17 mouse cellular contexts compared by ENCODE assay signal in genomic region chr7:117930392-117930791, GRCm38 (mm10).
"Had no signal": no experiment of that assay in that cellular context is flagged by ENCODE, and none has a peak within 500 bp of the region (broad histone marks: within the 10 kb centered on the region; RNA-seq: fewer than 3 reads in every experiment).

No protein-coding gene starts in this region.

- H3K4me1 ChIP-seq: liver, embryonic 13.5 days; lung, embryonic 15.5 days; midbrain, embryonic 10.5 days; midbrain, embryonic 15.5 days; stomach, embryonic 15.5 days had no signal

- H3K4me3 ChIP-seq: layer of hippocampus, adult 2 months; limb, embryonic 12.5 days; liver, embryonic 13.5 days; lung, embryonic 15.5 days; midbrain, embryonic 10.5 days; midbrain, embryonic 15.5 days; neural tube, embryonic 12.5 days; stomach, embryonic 15.5 days had no signal

- ATAC-seq: liver, postnatal 0 days; midbrain, embryonic 15.5 days had no signal

- H3K36me3 ChIP-seq: limb, embryonic 12.5 days; liver, embryonic 13.5 days; lung, embryonic 15.5 days; midbrain, embryonic 10.5 days; midbrain, embryonic 15.5 days; neural tube, embryonic 12.5 days; stomach, embryonic 15.5 days had no signal

- H3K27me3 ChIP-seq: limb, embryonic 12.5 days; liver, embryonic 13.5 days; lung, embryonic 15.5 days; midbrain, embryonic 15.5 days; neural tube, embryonic 12.5 days; stomach, embryonic 15.5 days had no signal

- H3K4me2 ChIP-seq: limb, embryonic 12.5 days; liver, embryonic 13.5 days; lung, embryonic 15.5 days; midbrain, embryonic 15.5 days; neural tube, embryonic 12.5 days; stomach, embryonic 15.5 days had no signal

- H3K9ac ChIP-seq: limb, embryonic 12.5 days; liver, embryonic 13.5 days; liver, postnatal 0 days; lung, embryonic 15.5 days; midbrain, embryonic 15.5 days; neural tube, embryonic 12.5 days; stomach, embryonic 15.5 days had no signal

- H3K27ac ChIP-seq: kidney, postnatal 0 days; layer of hippocampus, adult 2 months; limb, embryonic 12.5 days; liver, embryonic 13.5 days; lung, embryonic 15.5 days; midbrain, embryonic 10.5 days; midbrain, embryonic 15.5 days; neural tube, embryonic 12.5 days; stomach, embryonic 15.5 days had no signal

- DNase-seq: kidney, adult 9 months; kidney, postnatal 36 days; liver; liver, embryonic 13.5 days; liver, postnatal 0 days; lung, postnatal 36 days; right cerebral cortex, postnatal 14 days; thymus, adult 2 months; thymus, postnatal 36 days had no signal

- H3K9me3 ChIP-seq: limb, embryonic 12.5 days; liver, embryonic 13.5 days; lung, embryonic 15.5 days; midbrain, embryonic 10.5 days; midbrain, embryonic 15.5 days; neural tube, embryonic 12.5 days; stomach, embryonic 15.5 days had no signal
